Mouse (Mus musculus) kidney, postnatal 0 days (tissue): ENCODE data around the gene Misp. TPM values are rescaled to one million over a fixed set of nuclear protein-coding genes. Genes with fewer than 3 reads are reported as not detected.

Experiments
- ATAC-seq: fragments of 200-750 bp; cut with Nextera tagmentation; replicated peaks from 2 replicates; pipeline ENCODE4 v1.8.0; 2017; ENCODE audit warnings: low read depth, moderate number of reproducible peaks, moderate TSS enrichment, moderate library complexity; ENCODE audit not compliant: low FRiP score
- DNase-seq: peaks from one replicate; pipeline ENCODE4 v3.0.0-alpha.2; 2016; ENCODE audit warnings: low spot score
- H3K27ac ChIP-seq: fragments of 300-500 bp; sonication (generic); 2 replicates; pipeline ENCODE4 v1.5.1; 2014; ENCODE audit warnings: mild to moderate bottlenecking
- H3K27me3 ChIP-seq: fragments of 300-500 bp; sonication (generic); 2 replicates; pipeline ENCODE4 v1.6.1; 2014; ENCODE audit warnings: low read length, mixed read lengths; ENCODE audit not compliant: insufficient read depth
- H3K36me3 ChIP-seq: fragments of 300-500 bp; sonication (generic); 2 replicates; pipeline ENCODE4 v1.6.1; 2014; ENCODE audit warnings: low read length, mixed read lengths; ENCODE audit not compliant: insufficient read depth
- H3K4me1 ChIP-seq: fragments of 300-500 bp; sonication (generic); replicated peaks from 2 replicates; pipeline ENCODE4 v1.6.1; 2014; ENCODE audit warnings: antibody characterized with exemption, low read length, mixed read lengths; ENCODE audit not compliant: insufficient read depth
- H3K4me2 ChIP-seq: fragments of 300-500 bp; sonication (generic); 2 replicates; pipeline ENCODE4 v1.6.1; 2014; ENCODE audit warnings: mild to moderate bottlenecking, low read length, moderate library complexity, mixed read lengths
- H3K4me3 ChIP-seq: fragments of 300-500 bp; sonication (generic); replicated peaks from 2 replicates; pipeline ENCODE4 v1.5.1; 2014; ENCODE audit warnings: low read depth, low read length
- H3K9ac ChIP-seq: fragments of 300-500 bp; sonication (generic); 2 replicates; pipeline ENCODE4 v1.6.1; 2014; ENCODE audit warnings: low read depth, low read length
- H3K9me3 ChIP-seq: fragments of 300-500 bp; sonication (generic); replicated peaks from 2 replicates; pipeline ENCODE4 v1.6.1; 2016; ENCODE audit warnings: low read length, inconsistent platforms, mixed read lengths
- CTCF ChIP-seq: IDR thresholded peaks from 2 replicates; pipeline ENCODE4 v1.5.1; 2016; ENCODE audit warnings: antibody characterized with exemption, low read depth, mild to moderate bottlenecking, moderate library complexity
- WGBS: fragments of 180-500 bp; shearing (Covaris S2); extraction: QIAGEN DNeasy Blood & Tissue Kit; methylation state at CpG from one replicate; pipeline ENCODE4 v1.1.7; 2014; 5-methylcytosine and 5-hydroxymethylcytosine counted together
- polyA plus RNA-seq: library from polyadenylated mRNA; unstranded; fragments of >200 nt; fragmentation: Nextera tagmentation; extraction: Ambion mirVana; gene quantifications from 2 replicates; pipeline ENCODE4 v1.2.1, GENCODE M21; 2015

Gene Misp
- polyA plus RNA-seq, 1 experiment from 2014 or later: 24.8 TPM

DNA sequence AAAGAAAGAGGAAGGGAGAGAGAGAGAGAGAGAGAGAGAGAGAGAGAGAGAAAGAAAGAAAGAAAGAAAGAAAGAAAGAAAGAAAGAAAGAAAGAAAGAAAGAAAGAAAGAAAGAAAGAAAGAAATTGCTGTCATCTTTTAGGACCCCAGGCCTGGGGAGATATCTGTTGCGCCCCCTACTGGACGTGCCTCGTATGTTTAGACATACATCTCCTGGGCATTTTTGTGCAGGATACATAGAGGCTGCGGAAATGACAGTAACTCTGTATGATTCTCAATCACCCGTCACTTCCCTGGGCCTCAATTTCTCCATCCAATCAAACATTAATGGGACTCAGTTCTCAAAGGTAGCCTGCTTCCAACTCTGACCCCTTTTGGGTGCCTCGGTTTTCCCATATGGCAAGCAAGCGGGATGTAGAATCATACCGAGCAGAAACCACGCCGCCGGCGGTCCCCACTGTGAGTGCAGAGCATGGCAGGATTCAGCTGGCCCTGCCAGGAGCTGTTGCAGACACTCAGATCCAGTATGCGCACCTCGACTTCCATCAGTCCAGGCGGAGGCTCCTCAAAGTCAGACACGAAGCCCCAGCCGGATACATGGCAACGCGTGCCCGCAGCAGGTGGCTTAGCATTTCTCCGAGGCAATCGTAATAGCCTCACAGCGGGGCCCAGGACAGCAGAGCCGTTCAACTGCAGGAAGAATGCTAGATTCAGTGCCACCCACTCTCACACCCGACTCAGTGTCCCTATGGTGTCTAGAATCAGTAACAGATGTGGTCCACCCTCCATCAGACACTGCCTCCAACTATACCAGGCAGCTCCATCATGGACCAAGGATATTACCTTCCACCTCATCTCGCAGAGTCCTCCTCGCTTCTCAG lies 36.6 kb upstream of the Misp start:
- Histone ChIP-seq H3K27me3 (no peaks in the 10 kb centered on the region), H3K9me3 (no peaks in the 10 kb centered on the region), H3K4me2 (no peak overlapping the region), H3K4me3 (no peak overlapping the region), H3K4me1 (peaks cover 7% of the 10 kb centered on the region; the same call in 1 of the 2 replicates), H3K36me3 (no peaks in the 10 kb centered on the region), H3K27ac (no peak overlapping the region), H3K9ac (no peak overlapping the region)
- WGBS: 52% methylated on average over 27 of the region's 27 CpGs
- TF ChIP-seq CTCF: peak; percentile 65
- DNase-seq (no peak), ATAC-seq (no peak)

DNA sequence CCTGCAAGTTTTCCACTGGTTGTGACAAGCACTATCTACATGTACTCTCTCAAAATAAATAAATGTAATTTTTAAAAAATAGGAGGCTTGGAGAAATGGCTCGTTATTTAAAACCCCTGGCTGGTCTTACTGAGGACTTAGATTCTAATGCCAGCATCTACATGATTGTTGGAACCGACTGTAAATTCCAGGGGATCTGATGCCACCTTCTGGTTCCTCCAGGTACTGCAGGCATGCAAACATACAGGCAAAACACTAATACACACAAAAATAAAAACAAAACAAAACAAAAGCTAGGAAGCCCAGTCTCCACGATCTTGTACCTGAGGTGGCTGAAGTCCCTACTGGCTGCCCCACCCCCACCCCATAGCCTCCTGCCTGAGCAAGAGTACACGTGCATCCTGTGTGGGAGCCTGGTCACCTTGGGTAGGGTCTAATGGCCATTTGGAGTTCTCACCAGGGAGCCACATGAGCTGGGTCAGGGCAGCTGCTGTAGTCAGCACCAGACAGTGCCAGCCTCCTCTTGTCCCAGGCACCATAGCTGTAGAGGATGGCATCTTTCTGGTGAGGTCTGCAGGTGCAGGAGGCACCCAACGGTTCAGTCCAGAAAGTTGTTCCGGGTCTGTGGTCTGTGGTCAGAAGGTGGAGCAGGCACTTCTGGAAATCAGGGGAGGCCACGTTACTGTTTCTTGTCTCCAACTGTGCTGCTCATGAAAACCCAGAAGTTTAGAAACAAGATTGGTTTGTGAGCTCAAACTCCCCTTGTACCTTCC lies 32.2 kb upstream of the Misp start:
- Histone ChIP-seq H3K9ac (no peak overlapping the region), H3K36me3 (no peaks in the 10 kb centered on the region), H3K27me3 (no peaks in the 10 kb centered on the region), H3K4me1 (0 out of 2 replicates have a peak, but pooled peaks cover 7% of the 10 kb centered on the region), H3K4me2 (no peak overlapping the region), H3K27ac (no peak overlapping the region), H3K9me3 (no peaks in the 10 kb centered on the region), H3K4me3 (no peak overlapping the region)
- peak; percentile 85 for DNase-seq
- WGBS: 32% methylated on average over 7 of the region's 7 CpGs
- TF ChIP-seq CTCF: peak; percentile 92
- ATAC-seq: no peak

DNA sequence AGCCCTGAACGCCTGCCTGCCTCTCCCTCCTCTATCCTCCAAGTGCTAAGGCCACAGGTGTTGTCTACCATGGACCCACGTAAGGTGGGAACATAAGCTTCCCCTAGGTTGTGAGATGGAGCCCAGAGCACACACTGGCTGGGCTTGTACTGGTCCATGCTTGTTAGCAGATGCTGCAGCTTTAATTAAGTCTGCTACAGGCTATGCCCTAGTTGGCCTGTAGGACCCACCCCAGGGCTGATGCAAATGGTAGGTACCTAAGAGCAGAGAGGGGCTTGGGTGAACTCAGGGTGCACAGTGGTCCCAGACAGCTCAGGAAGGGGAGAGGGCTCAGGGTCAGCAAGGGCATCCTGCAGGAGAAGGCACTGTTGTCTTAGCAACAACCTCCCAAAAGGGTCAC lies 31.2 kb upstream of the Misp start:
- H3K9me3 ChIP-seq: no peaks in the 10 kb centered on the region
- DNase-seq (no peak), ATAC-seq (no peak)
- H3K4me3 ChIP-seq: no peak overlapping the region
- H3K27me3 ChIP-seq: no peaks in the 10 kb centered on the region
- H3K27ac ChIP-seq: no peak overlapping the region
- H3K36me3 ChIP-seq: no peaks in the 10 kb centered on the region
- peaks cover 8% of the 10 kb centered on the region; the same call in 1 of the 2 replicates for H3K4me1 ChIP-seq
- H3K9ac ChIP-seq: no peak overlapping the region
- no peak overlapping the region for H3K4me2 ChIP-seq
- 70% methylated on average over 2 of the region's 2 CpGs for WGBS
- TF ChIP-seq CTCF: no peak

DNA sequence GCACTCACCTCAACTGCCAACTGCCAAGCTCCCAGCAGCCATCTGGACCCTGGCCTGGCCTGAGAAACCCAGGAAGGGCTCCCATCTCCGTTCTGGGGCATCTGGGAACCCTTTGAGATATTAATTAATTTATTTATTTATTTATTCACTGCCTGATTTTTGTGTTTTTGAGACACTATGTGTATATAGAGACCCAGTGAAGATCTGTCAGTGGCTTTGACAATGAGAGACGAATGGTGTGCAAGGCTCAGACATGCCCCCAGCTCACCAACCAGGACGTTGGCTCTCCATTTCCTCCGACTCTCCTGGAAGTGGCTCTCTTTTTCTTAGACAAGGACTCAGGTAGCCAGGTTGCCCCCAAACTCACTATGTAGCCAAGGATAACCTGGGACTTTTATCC lies 29.9 kb upstream of the Misp start, which contains the start of gene Prss57:
Gene Prss57, minus strand, starts transcription at position 101 of the 400 bp plus-strand sequence.
- H3K27ac ChIP-seq: no peak within 1 kb of the TSS

DNA sequence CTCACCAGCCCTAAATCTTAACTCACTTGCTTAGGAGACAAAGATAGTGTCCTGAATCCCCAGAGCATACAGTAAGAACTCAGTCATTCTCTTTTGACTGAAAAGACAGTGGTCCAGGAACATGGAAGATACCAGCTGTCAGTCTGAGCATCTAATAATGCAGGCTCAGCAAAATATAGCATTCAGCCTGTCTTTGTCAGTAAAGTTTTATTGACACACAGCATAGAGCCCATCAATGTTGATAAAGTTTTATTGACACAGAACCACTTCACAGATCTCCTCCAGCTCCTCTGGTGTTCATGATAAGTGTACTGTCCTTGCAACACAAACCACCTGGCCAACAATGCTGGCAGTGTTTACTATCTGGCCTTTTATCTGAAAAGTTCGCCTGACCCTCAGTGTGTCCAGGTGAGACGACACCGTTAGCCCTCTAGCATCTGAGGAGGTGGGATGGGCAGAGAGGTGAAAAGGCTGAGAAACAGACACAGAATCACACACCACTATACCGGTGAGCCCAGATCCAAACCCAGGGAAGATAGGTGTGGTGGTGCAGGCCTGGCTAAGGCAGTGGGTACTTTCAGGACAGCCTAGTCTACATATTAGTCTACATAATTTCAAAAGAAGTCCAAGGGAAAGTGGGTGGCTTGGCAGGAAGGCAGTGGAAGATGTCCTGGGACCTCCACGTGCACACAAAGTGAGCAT lies 28.3 kb upstream of the Misp start:
- peak overlapping the region; percentile 64 for H3K27ac ChIP-seq
- H3K9ac ChIP-seq: 0 out of 2 replicates have a peak overlapping the region, but pooled peaks have one; percentile 90
- DNase-seq: no peak
- no peak for TF ChIP-seq CTCF
- no peaks in the 10 kb centered on the region for H3K9me3 ChIP-seq
- H3K27me3 ChIP-seq: no peaks in the 10 kb centered on the region
- H3K4me1 ChIP-seq: peaks cover 15% of the 10 kb centered on the region
- H3K4me2 ChIP-seq: peak overlapping the region; percentile 96; the same call in 1 of the 2 replicates
- WGBS: 87% methylated on average over 5 of the region's 5 CpGs
- H3K36me3 ChIP-seq: no peaks in the 10 kb centered on the region
- ATAC-seq: no peak
- peak overlapping the region; percentile 83; the same call in 1 of the 2 replicates for H3K4me3 ChIP-seq

More for the DNA sequence above, 29.9 kb upstream of the Misp start, which contains the start of gene Prss57:
- no peaks in the 10 kb centered on the region for H3K9me3 ChIP-seq
- ATAC-seq: no peak
- TF ChIP-seq CTCF: no peak
- no peaks in the 10 kb centered on the region for H3K36me3 ChIP-seq
- no peak within 1 kb of the TSS for H3K4me3 ChIP-seq
- DNase-seq: no peak
- no peak within 1 kb of the TSS for H3K9ac ChIP-seq
- WGBS: 83% methylated on average over 4 of the region's 4 CpGs
- peaks cover 15% of the 10 kb centered on the region for H3K4me1 ChIP-seq
- no peak within 1 kb of the TSS for H3K4me2 ChIP-seq
- no peaks in the 10 kb centered on the region for H3K27me3 ChIP-seq
